Mouse (Mus musculus) C2C12 (cell line): ENCODE measurements at regions not wholly inside any gene's neighbourhood (a gene's known extent, or its start where the extent isn't known, plus 50 kb on each side); places are given as distances from the start of the nearest gene placed in this dataset.

ENCODE experiments used
- H3K27me3 ChIP-seq: one replicate; pipeline ENCODE4 v1.6.1; 2011; ENCODE audit not compliant: control insufficient read depth, insufficient read depth, insufficient read length
- H3K36me3 ChIP-seq: one replicate; pipeline ENCODE4 v1.6.1; 2011; ENCODE audit not compliant: control insufficient read depth, insufficient read depth
- H3K4me3 ChIP-seq: one replicate; pipeline ENCODE4 v1.5.1; 2011; ENCODE audit warnings: mild to moderate bottlenecking, control low read depth; ENCODE audit not compliant: poor library complexity, insufficient read depth, severe bottlenecking
- H3K79me2 ChIP-seq: one replicate; pipeline ENCODE4 v1.6.1; 2011; ENCODE audit not compliant: control insufficient read depth, insufficient read depth
- H3K79me3 ChIP-seq: one replicate; pipeline ENCODE4 v1.6.1; 2011; ENCODE audit warnings: low read depth, control low read depth
- H3ac ChIP-seq: one replicate; pipeline ENCODE3; 2011; ENCODE audit warnings: low read depth; ENCODE audit not compliant: control insufficient read depth, insufficient read length
- CEBPB ChIP-seq: IDR thresholded peaks from one replicate; pipeline ENCODE4 v1.6.1; 2011; ENCODE audit warnings: low read depth, mild to moderate bottlenecking, control low read depth, moderate library complexity
- CTCF ChIP-seq: IDR thresholded peaks from one replicate; pipeline ENCODE4 v1.5.1; 2011; ENCODE audit not compliant: control insufficient read depth, insufficient read depth, insufficient read length
- FOSL1 ChIP-seq: IDR thresholded peaks from one replicate; pipeline ENCODE4 v1.8.0; 2011; ENCODE audit warnings: mild to moderate bottlenecking, low read length; ENCODE audit not compliant: poor library complexity, insufficient read depth, severe bottlenecking
- MAX ChIP-seq: IDR thresholded peaks from one replicate; pipeline ENCODE4 v1.6.1; 2011; ENCODE audit warnings: mild to moderate bottlenecking, control low read depth
- MYOD1 ChIP-seq: IDR thresholded peaks from one replicate; pipeline ENCODE4 v1.6.1; 2011; ENCODE audit warnings: low read depth; ENCODE audit not compliant: control insufficient read depth, insufficient read length
- MYOG ChIP-seq: IDR thresholded peaks from one replicate; pipeline ENCODE4 v1.6.1; 2011; ENCODE audit not compliant: control insufficient read depth, insufficient read length; ENCODE audit errors: extremely low read depth
- USF1 ChIP-seq: IDR thresholded peaks from one replicate; pipeline ENCODE4 v1.6.1; 2011; ENCODE audit warnings: low read depth, mild to moderate bottlenecking, control low read depth, moderate library complexity

DNA sequence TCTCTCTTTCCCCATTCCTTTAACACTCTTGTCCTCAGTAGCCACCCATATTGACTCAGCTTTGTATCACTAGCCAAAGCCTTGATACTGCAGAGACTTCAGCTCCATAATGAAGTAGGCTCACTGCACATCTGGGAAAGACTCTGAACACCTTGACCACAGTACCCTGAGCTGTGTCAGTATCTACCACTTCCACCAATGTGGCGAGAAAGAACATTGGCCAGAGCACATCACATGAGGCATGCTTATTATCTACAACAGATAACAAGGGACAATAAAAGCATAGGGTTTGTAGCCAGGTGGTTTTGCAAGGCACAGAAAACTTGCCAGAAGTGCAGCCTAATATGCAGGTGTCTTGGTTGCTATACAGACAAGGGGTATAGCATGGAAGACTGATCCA is 414.0 kb upstream of the Smarca2 start:
- Histone ChIP-seq H3K36me3 (no peaks in the 10 kb centered on the region), H3K27me3 (no peaks in the 10 kb centered on the region), H3ac (no peak overlapping the region), H3K4me3 (no peak overlapping the region), H3K79me3 (no peaks in the 10 kb centered on the region), H3K79me2 (no peaks in the 10 kb centered on the region)
- TF ChIP-seq FOSL1, result no peak
- no peak for TF ChIP-seq MYOD1
- TF ChIP-seq MAX, result no peak
- no peak for TF ChIP-seq CEBPB
- no peak for TF ChIP-seq CTCF
- no peak for TF ChIP-seq USF1
- no peak for TF ChIP-seq MYOG

DNA sequence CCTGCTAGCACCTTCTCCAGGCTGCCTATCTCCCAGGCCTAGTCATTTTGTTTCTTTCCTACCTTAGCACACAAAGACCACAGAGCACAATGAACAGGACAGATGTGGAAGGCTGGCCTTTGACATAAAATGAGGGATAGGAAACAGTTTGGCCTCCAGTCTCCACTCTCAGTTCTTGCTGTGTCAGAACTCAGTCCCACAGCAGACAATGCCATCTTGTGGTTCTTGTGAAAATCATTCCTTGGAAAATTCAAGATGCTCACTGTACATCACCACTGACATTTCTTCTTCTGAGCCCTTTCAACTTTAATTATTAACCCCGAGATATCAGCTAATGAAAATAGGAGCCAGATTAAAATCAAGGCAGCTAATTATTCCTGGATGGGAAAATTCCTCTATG is 411.2 kb upstream of the Smarca2 start:
- Histone ChIP-seq H3K79me2 (no peaks in the 10 kb centered on the region), H3K79me3 (no peaks in the 10 kb centered on the region), H3K4me3 (no peak overlapping the region), H3ac (no peak overlapping the region), H3K36me3 (no peaks in the 10 kb centered on the region), H3K27me3 (no peaks in the 10 kb centered on the region)
- TF ChIP-seq CEBPB, result no peak
- no peak for TF ChIP-seq CTCF
- TF ChIP-seq MAX, result no peak
- TF ChIP-seq MYOD1, result no peak
- TF ChIP-seq USF1, result no peak
- TF ChIP-seq MYOG, result no peak
- no peak for TF ChIP-seq FOSL1

DNA sequence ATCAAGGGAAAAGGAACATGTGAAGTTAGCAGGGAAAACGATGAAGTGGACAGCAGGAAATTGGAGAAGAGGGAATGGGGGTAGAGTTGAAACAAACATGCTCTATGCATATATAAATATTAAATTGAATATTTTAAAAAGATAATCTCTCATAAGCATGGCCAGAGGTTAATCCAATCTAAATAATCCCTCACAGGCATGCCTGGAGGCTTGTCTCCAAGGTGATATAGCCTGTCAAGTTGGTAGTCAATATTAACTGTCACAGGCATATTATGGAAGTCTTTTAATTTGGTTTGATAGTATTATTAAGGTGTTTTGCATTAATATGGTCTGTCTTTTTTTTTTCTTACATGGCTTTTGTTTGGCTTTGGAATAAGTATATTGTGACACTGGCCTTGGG is 396.1 kb upstream of the Smarca2 start:
- no peak overlapping the region for H3ac ChIP-seq
- H3K79me2 ChIP-seq, result no peaks in the 10 kb centered on the region
- no peak overlapping the region for H3K4me3 ChIP-seq
- no peaks in the 10 kb centered on the region for H3K36me3 ChIP-seq
- no peaks in the 10 kb centered on the region for H3K79me3 ChIP-seq
- no peaks in the 10 kb centered on the region for H3K27me3 ChIP-seq
- TF ChIP-seq MAX (no peak), CEBPB (no peak), MYOD1 (no peak), USF1 (no peak), FOSL1 (no peak), MYOG (no peak), CTCF (no peak)

- TF ChIP-seq MYOG, result no peak
- TF ChIP-seq CTCF, result no peak
- TF ChIP-seq USF1, result no peak
- no peak for TF ChIP-seq MYOD1
- no peak for TF ChIP-seq CEBPB
- no peaks in the 10 kb centered on the region for H3K79me3 ChIP-seq
- H3K36me3 ChIP-seq, result no peaks in the 10 kb centered on the region
- H3ac ChIP-seq, result no peak overlapping the region
- H3K79me2 ChIP-seq, result no peaks in the 10 kb centered on the region
- no peaks in the 10 kb centered on the region for H3K27me3 ChIP-seq
- H3K4me3 ChIP-seq, result no peak overlapping the region
Observed at GRCm38 (mm10) chr19:26234539-26234938, 370.3 kb upstream of the Smarca2 start.

- Histone ChIP-seq H3K36me3 (no peaks in the 10 kb centered on the region), H3K4me3 (no peak overlapping the region), H3ac (no peak overlapping the region), H3K79me2 (no peaks in the 10 kb centered on the region), H3K79me3 (no peaks in the 10 kb centered on the region), H3K27me3 (no peaks in the 10 kb centered on the region)
- TF ChIP-seq MAX (no peak), MYOD1 (no peak), CEBPB (no peak), USF1 (no peak), CTCF (no peak), MYOG (no peak), FOSL1 (no peak)
Observed at GRCm38 (mm10) chr19:26244067-26244466, 360.8 kb upstream of the Smarca2 start.

GRCm38 (mm10) chr19:26249751-26250150 is 355.1 kb upstream of the Smarca2 start:
- no peak overlapping the region for H3K4me3 ChIP-seq
- H3ac ChIP-seq, result no peak overlapping the region
- TF ChIP-seq FOSL1 (no peak), USF1 (no peak), CTCF (no peak), MYOD1 (no peak), MYOG (no peak), MAX (no peak), CEBPB (no peak)
- H3K36me3 ChIP-seq, result no peaks in the 10 kb centered on the region
- H3K79me2 ChIP-seq, result no peaks in the 10 kb centered on the region
- H3K79me3 ChIP-seq, result no peaks in the 10 kb centered on the region
- no peaks in the 10 kb centered on the region for H3K27me3 ChIP-seq
